ENCODE assay signal across 22 mouse cellular contexts in the genomic region with DNA sequence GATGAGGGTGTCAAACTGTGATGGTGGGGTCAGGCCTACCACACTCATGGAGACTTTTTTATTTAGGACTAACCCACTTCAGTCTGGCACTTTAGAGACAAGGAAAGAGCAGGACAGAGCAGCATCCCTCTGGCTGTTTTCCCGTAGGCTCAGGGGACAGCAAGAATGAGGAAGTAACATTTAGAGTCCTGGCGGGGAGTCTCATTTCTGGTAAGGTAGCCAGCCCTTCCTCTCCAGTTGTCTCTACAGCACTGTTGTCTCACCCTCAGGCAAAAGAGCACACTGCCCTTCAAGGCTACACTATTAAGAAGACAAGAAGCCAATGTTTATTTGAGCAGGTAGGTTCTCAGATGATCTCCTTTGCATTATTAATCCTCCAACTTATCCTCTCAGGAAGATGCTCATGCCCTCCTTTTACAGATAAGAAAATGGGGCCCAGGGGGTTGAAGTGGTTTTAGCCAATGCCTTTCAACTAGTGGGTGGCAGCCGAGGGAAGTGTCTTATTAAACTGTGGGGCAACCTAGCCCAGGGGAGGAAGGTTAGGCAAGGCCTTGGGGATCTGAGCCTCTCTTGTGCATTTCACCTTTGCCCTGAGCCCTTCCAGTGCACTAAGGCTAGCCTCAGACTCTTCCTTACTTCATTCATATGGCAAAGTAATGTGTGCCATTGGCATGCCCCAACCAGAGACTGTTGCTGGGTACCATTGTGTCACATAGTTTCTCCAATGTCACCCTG. TPM values are rescaled to one million over a fixed set of nuclear protein-coding genes. Genes with fewer than 3 reads are reported as not detected.
DNase-seq lines count a peak whose midpoint lies in the region; ATAC-seq lines count a peak whose summit lies in the region.
"Had no signal": no experiment of that assay in that cellular context is flagged by ENCODE, and none has a peak within 500 bp of the region (broad histone marks: within the 10 kb centered on the region; RNA-seq: fewer than 3 reads in every experiment).

No protein-coding gene starts in this region.

- H3K4me3 ChIP-seq in brown adipose tissue, adult 24 weeks (ENCODE audit: insufficient read depth, low read depth, low read length) = no peak overlapping the region
- H3K4me3 ChIP-seq: forebrain, embryonic 10.5 days; hindbrain, embryonic 15.5 days; intestine, embryonic 15.5 days; limb, embryonic 15.5 days; lung, embryonic 15.5 days; midbrain, embryonic 12.5 days; neural tube, embryonic 12.5 days had no signal

- ATAC-seq in megakaryocyte progenitor cell, adult 5-6 weeks (replicated peaks; ENCODE audit: poor library complexity) = peak; percentile 61
- ATAC-seq: intestine, embryonic 15.5 days had no signal

- DNase-seq in 416B (ENCODE audit: low read depth) (peak; percentile 17), A20 (ENCODE audit: low read depth, low spot score) (peak; percentile 40)
- DNase-seq in heart, adult 9 months (ENCODE audit: low spot score in 2 of 2) = no peak
- DNase-seq in frontal cortex, postnatal 25 days (ENCODE audit: low spot score in 2 of 2) = no peak
- no peak for DNase-seq in adrenal gland, adult 8-10 months
- DNase-seq: adrenal gland, postnatal 10 days; cerebellum, adult 11 months; cerebellum, postnatal 10 days; heart, adult 18-20 months; heart, postnatal 36 days; kidney, adult 9 months; kidney, postnatal 36 days; lung, postnatal 4 days had no signal

- peak overlapping the region; percentile 1; the same call in 1 of the 2 replicates for H3K27ac ChIP-seq in brown adipose tissue, adult 24 weeks (replicated peaks; ENCODE audit: low read depth, low read length)
- H3K27ac ChIP-seq: forebrain, embryonic 10.5 days; hindbrain, embryonic 15.5 days; intestine, embryonic 15.5 days; limb, embryonic 15.5 days; lung, embryonic 15.5 days; midbrain, embryonic 12.5 days; neural tube, embryonic 12.5 days had no signal

- peaks cover 51% of the 10 kb centered on the region for H3K4me1 ChIP-seq in brown adipose tissue, adult 24 weeks (ENCODE audit: control insufficient read depth, insufficient read depth, insufficient read length, low read length)
- H3K4me1 ChIP-seq: neural tube, embryonic 12.5 days had no signal

RNA-seq across cellular contexts. Expression of a gene that starts 47.5 kb away (rescaled TPM):
- polyA plus RNA-seq in brown adipose tissue, adult 24 weeks (2012; ENCODE audit: insufficient read depth, insufficient read length, missing spikeins) = 510 and 585 TPM in 2 replicates
- total RNA-seq in megakaryocyte progenitor cell, adult 5-6 weeks (2015) = 194 and 216 TPM in 2 replicates
- total RNA-seq in megakaryocyte progenitor cell, adult 5-6 weeks (2017) = 271 and 283 TPM in 2 replicates
- 100 to 1,000 TPM; 307 to 478 (median 386) TPM for total RNA-seq in adrenal gland, adult 8-10 months (2022)

Comparison
In these comparisons a context has a peak if more than half of its experiments do, and no peak if none do; other contexts are left out.
1. DNase-seq: peak in 416B (single experiment) and A20 (single experiment); none in heart, adult 9 months (0 of 2), frontal cortex, postnatal 25 days (0 of 2) and adrenal gland, adult 8-10 months (single experiment).